ENCODE assay signal across 22 mouse cellular contexts in genomic region chr2:133373543-133373942, GRCm38 (mm10).
DNase-seq lines count a peak whose midpoint lies in the region; ATAC-seq lines count a peak whose summit lies in the region.
"Had no signal": no experiment of that assay in that cellular context is flagged by ENCODE, and none has a peak within 500 bp of the region (broad histone marks: within the 10 kb centered on the region; RNA-seq: fewer than 3 reads in every experiment).

No protein-coding gene starts in this region.

- peak overlapping the region; percentile 72 for H3K27ac ChIP-seq in heart, embryonic 10.5 days
- H3K27ac ChIP-seq: hindbrain, embryonic 15.5 days; kidney, postnatal 0 days; neural tube, embryonic 12.5 days had no signal

- DNase-seq in heart, embryonic 10.5 days (ENCODE audit: low spot score): no peak
- DNase-seq in heart, postnatal 36 days: no peak
- peak; percentile 15 for DNase-seq in liver
- DNase-seq in left cerebral cortex, postnatal 14 days (ENCODE audit: low spot score in 2 of 2): no peak
- no peak for DNase-seq in kidney, adult 8-10 months
- DNase-seq in lung, postnatal 25 days (ENCODE audit: low spot score): no peak
- DNase-seq: adrenal gland, postnatal 10 days; cerebellum, adult 9-11 months; gastrocnemius, postnatal 10 days; heart, adult 18-20 months; heart, postnatal 14 days; layer of hippocampus, postnatal 36 days; right cerebral cortex, postnatal 14 days; thymus, postnatal 36 days had no signal

- peaks cover 20% of the 10 kb centered on the region for H3K4me1 ChIP-seq in heart, embryonic 10.5 days
- H3K4me1 ChIP-seq: hindbrain, embryonic 15.5 days; neural tube, embryonic 12.5 days had no signal

- peak; percentile 58 for ATAC-seq in common myeloid progenitor, adult 5-6 weeks (replicated peaks; ENCODE audit: low read depth, poor library complexity, severe bottlenecking)
- ATAC-seq in megakaryocyte progenitor cell, adult 5-6 weeks (replicated peaks; ENCODE audit: poor library complexity): peak; percentile 85
- ATAC-seq: intestine, postnatal 0 days; lung, postnatal 0 days had no signal

- H3K36me3 ChIP-seq in heart, embryonic 10.5 days: no peaks in the 10 kb centered on the region
- H3K36me3 ChIP-seq: hindbrain, embryonic 15.5 days; neural tube, embryonic 12.5 days had no signal

- intact Hi-C loops in heart, postnatal 36 days (cut with DNase I): no loop called here
- intact Hi-C loops in left cerebral cortex, postnatal 14 days (cut with DNase I): no loop called here

- H3K9me3 ChIP-seq in heart, embryonic 10.5 days: no peaks in the 10 kb centered on the region
- H3K9me3 ChIP-seq: hindbrain, embryonic 15.5 days; neural tube, embryonic 12.5 days had no signal

- 5% methylated on average over 4 of the region's 4 CpGs for WGBS in heart, embryonic 10.5 days

- no peaks in the 10 kb centered on the region for H3K27me3 ChIP-seq in heart, embryonic 10.5 days (ENCODE audit: insufficient read depth, poor library complexity, severe bottlenecking)
- H3K27me3 ChIP-seq: CH12.LX; hindbrain, embryonic 15.5 days; neural tube, embryonic 12.5 days had no signal

- H3K4me3 ChIP-seq in heart, embryonic 10.5 days: no peak overlapping the region
- H3K4me3 ChIP-seq: hindbrain, embryonic 15.5 days; neural tube, embryonic 12.5 days had no signal
